Mouse (Mus musculus) intestine, embryonic 14.5 days (tissue): ENCODE data around the gene Olfr1420. TPM values are rescaled to one million over a fixed set of nuclear protein-coding genes. Genes with fewer than 3 reads are reported as not detected.
"Not testable (repeated sequence)": the region's sequence is repeated elsewhere in the genome, so short reads cannot be mapped to it uniquely, and the experiment has no call there.

Source experiments
- ATAC-seq: fragments of 200-750 bp; cut with Nextera tagmentation; replicated peaks from 2 replicates; pipeline ENCODE4 v1.8.0; 2017; ENCODE audit warnings: low read depth, moderate number of reproducible peaks, moderate TSS enrichment, moderate library complexity; ENCODE audit not compliant: low FRiP score, low TSS enrichment
- DNase-seq: peaks from one replicate; pipeline ENCODE4 v3.0.0-alpha.2; 2018; ENCODE audit warnings: low spot score
- H3K27ac ChIP-seq: fragments of 300-500 bp; sonication (generic); 2 replicates; pipeline ENCODE4 v1.5.1; 2014; ENCODE audit warnings: low read depth, mild to moderate bottlenecking, control low read depth
- H3K27me3 ChIP-seq: fragments of 300-500 bp; sonication (generic); replicated peaks from 2 replicates; pipeline ENCODE4 v1.6.1; 2014; ENCODE audit warnings: low read length, control low read depth; ENCODE audit not compliant: control insufficient read depth, insufficient read depth
- H3K36me3 ChIP-seq: fragments of 300-500 bp; sonication (generic); 2 replicates; pipeline ENCODE4 v1.6.1; 2014; ENCODE audit warnings: low read length, control low read depth; ENCODE audit not compliant: control insufficient read depth, insufficient read depth
- H3K4me1 ChIP-seq: fragments of 300-500 bp; sonication (generic); replicated peaks from 2 replicates; pipeline ENCODE4 v1.6.1; 2014; ENCODE audit warnings: low read length, control low read depth, mixed read lengths; ENCODE audit not compliant: control insufficient read depth, insufficient read depth
- H3K4me2 ChIP-seq: fragments of 300-500 bp; sonication (generic); 2 replicates; pipeline ENCODE4 v1.6.1; 2014; ENCODE audit warnings: low read length
- H3K4me3 ChIP-seq: fragments of 300-500 bp; sonication (generic); 2 replicates; pipeline ENCODE4 v1.5.1; 2014; ENCODE audit warnings: low read depth, low read length, control low read depth, mixed read lengths
- H3K9ac ChIP-seq: fragments of 300-500 bp; sonication (generic); 2 replicates; pipeline ENCODE4 v1.6.1; 2014; ENCODE audit warnings: mild to moderate bottlenecking, low read length
- H3K9me3 ChIP-seq: fragments of 300-500 bp; sonication (generic); 2 replicates; pipeline ENCODE4 v1.6.1; 2016; ENCODE audit warnings: low read length, control low read depth; ENCODE audit not compliant: control insufficient read depth
- WGBS: fragments of 180-500 bp; shearing (Covaris S2); extraction: QIAGEN DNeasy Blood & Tissue Kit; methylation state at CpG from one replicate; pipeline ENCODE4 v1.1.7; 2014; 5-methylcytosine and 5-hydroxymethylcytosine counted together
- polyA plus RNA-seq: library from polyadenylated mRNA; unstranded; fragments of >200 nt; fragmentation: Nextera tagmentation; extraction: Ambion mirVana; gene quantifications from 2 replicates; pipeline ENCODE4 v1.2.1, GENCODE M21; 2014

Gene Olfr1420
- polyA plus RNA-seq, 1 experiment from 2014 or later = 0.12 TPM

GRCm38 (mm10) chr19:11878404-11878803, 8.0 kb upstream of the Olfr1420 start:
- H3K9ac ChIP-seq, H3K4me1 ChIP-seq, H3K27ac ChIP-seq, H3K27me3 ChIP-seq, DNase-seq, H3K36me3 ChIP-seq, H3K9me3 ChIP-seq, ATAC-seq, H3K4me3 ChIP-seq: not testable (repeated sequence)
- 58% methylated on average over 21 of the region's 22 CpGs for WGBS
- H3K4me2 ChIP-seq = 0 out of 2 replicates have a peak overlapping the region, but pooled peaks have one; percentile 11

GRCm38 (mm10) chr19:11911021-11911420, 24.7 kb downstream of the Olfr1420 start:
- peak overlapping the region; percentile 79; the same call in 1 of the 2 replicates for H3K9ac ChIP-seq
- peak overlapping the region; percentile 62 for H3K4me2 ChIP-seq
- peak overlapping the region; percentile 78 for H3K4me3 ChIP-seq
- peaks cover 16% of the 10 kb centered on the region for H3K36me3 ChIP-seq
- no peak for ATAC-seq
- H3K27me3 ChIP-seq = no peaks in the 10 kb centered on the region
- peaks cover 10% of the 10 kb centered on the region for H3K4me1 ChIP-seq
- no peaks in the 10 kb centered on the region for H3K9me3 ChIP-seq
- 93% methylated on average over 5 of the region's 5 CpGs for WGBS
- no peak for DNase-seq
- H3K27ac ChIP-seq = no peak overlapping the region; the same call in 1 of the 2 replicates

- H3K9ac ChIP-seq = peak overlapping the region; percentile 79
- peak overlapping the region; percentile 78 for H3K4me3 ChIP-seq
- DNase-seq = no peak
- WGBS = 4% methylated on average over 17 of the region's 17 CpGs
- peak overlapping the region; percentile 89 for H3K27ac ChIP-seq
- no peaks in the 10 kb centered on the region for H3K9me3 ChIP-seq
- no peaks in the 10 kb centered on the region for H3K27me3 ChIP-seq
- peaks cover 18% of the 10 kb centered on the region for H3K36me3 ChIP-seq
- peak; percentile 48 for ATAC-seq
- peaks cover 10% of the 10 kb centered on the region for H3K4me1 ChIP-seq
- peak overlapping the region; percentile 62 for H3K4me2 ChIP-seq
Observed at GRCm38 (mm10) chr19:11911603-11912002, 25.2 kb downstream of the Olfr1420 start.

- Histone ChIP-seq H3K4me2 (peak within 1 kb of the TSS; percentile 69), H3K4me1 (peaks cover 10% of the 10 kb centered on the region), H3K9ac (peak within 1 kb of the TSS; percentile 79), H3K4me3 (peak within 1 kb of the TSS; percentile 78), H3K27me3 (no peaks in the 10 kb centered on the region), H3K36me3 (peaks cover 18% of the 10 kb centered on the region), H3K27ac (peak within 1 kb of the TSS; percentile 89), H3K9me3 (no peaks in the 10 kb centered on the region)
- DNase-seq (peak; percentile 96), ATAC-seq (peak; percentile 98)
- WGBS = 0% methylated on average over 24 of the region's 53 CpGs
Observed at GRCm38 (mm10) chr19:11912037-11912532, 25.7 kb downstream of the Olfr1420 start, which contains the start of gene Patl1. Patl1 (plus strand) TSS chr19:11912399.

- H3K9me3 ChIP-seq = no peaks in the 10 kb centered on the region
- H3K27ac ChIP-seq = peak overlapping the region; percentile 89
- DNase-seq (peak; percentile 86), ATAC-seq (peak; percentile 63)
- H3K27me3 ChIP-seq = no peaks in the 10 kb centered on the region
- peaks cover 23% of the 10 kb centered on the region for H3K36me3 ChIP-seq
- H3K4me2 ChIP-seq = peak overlapping the region; percentile 69
- peak overlapping the region; percentile 78 for H3K4me3 ChIP-seq
- WGBS = 0% methylated on average over 39 of the region's 54 CpGs
- peaks cover 10% of the 10 kb centered on the region for H3K4me1 ChIP-seq
- H3K9ac ChIP-seq = peak overlapping the region; percentile 79
Observed at GRCm38 (mm10) chr19:11912533-11913121, 26.3 kb downstream of the Olfr1420 start.

- Histone ChIP-seq H3K27ac (no peak overlapping the region), H3K9ac (no peak overlapping the region), H3K9me3 (no peaks in the 10 kb centered on the region), H3K4me2 (no peak overlapping the region), H3K27me3 (no peaks in the 10 kb centered on the region), H3K36me3 (peaks cover 44% of the 10 kb centered on the region), H3K4me1 (peaks cover 10% of the 10 kb centered on the region), H3K4me3 (no peak overlapping the region)
- no peak for DNase-seq
- WGBS = 29% methylated on average over 2 of the region's 2 CpGs
- no peak for ATAC-seq
Observed at GRCm38 (mm10) chr19:11915804-11916203, 29.4 kb downstream of the Olfr1420 start.

GRCm38 (mm10) chr19:11922068-11922467, 35.7 kb downstream of the Olfr1420 start:
- Histone ChIP-seq H3K4me3 (no peak overlapping the region), H3K4me1 (no peaks in the 10 kb centered on the region), H3K9me3 (no peaks in the 10 kb centered on the region), H3K9ac (no peak overlapping the region), H3K4me2 (no peak overlapping the region), H3K36me3 (peaks cover 88% of the 10 kb centered on the region), H3K27me3 (no peaks in the 10 kb centered on the region), H3K27ac (no peak overlapping the region)
- DNase-seq (no peak), ATAC-seq (no peak)
- WGBS = 97% methylated on average over 1 of the region's 1 CpGs

- H3K9me3 ChIP-seq, H3K4me2 ChIP-seq, H3K4me3 ChIP-seq, DNase-seq, H3K27me3 ChIP-seq, H3K9ac ChIP-seq, H3K4me1 ChIP-seq, H3K27ac ChIP-seq, ATAC-seq: not testable (repeated sequence)
- WGBS = 95% methylated on average over 2 of the region's 2 CpGs
- peaks cover 89% of the 10 kb centered on the region for H3K36me3 ChIP-seq
Observed at GRCm38 (mm10) chr19:11922515-11922914, 36.1 kb downstream of the Olfr1420 start.

- H3K27ac ChIP-seq = no peak overlapping the region
- H3K4me3 ChIP-seq = no peak overlapping the region
- 90% methylated on average over 2 of the region's 2 CpGs for WGBS
- H3K36me3 ChIP-seq = peaks cover 96% of the 10 kb centered on the region
- no peak overlapping the region for H3K4me2 ChIP-seq
- no peaks in the 10 kb centered on the region for H3K4me1 ChIP-seq
- H3K27me3 ChIP-seq = no peaks in the 10 kb centered on the region
- H3K9me3 ChIP-seq = no peaks in the 10 kb centered on the region
- DNase-seq = no peak
- no peak overlapping the region for H3K9ac ChIP-seq
- no peak for ATAC-seq
Observed at GRCm38 (mm10) chr19:11926380-11926779, 40.0 kb downstream of the Olfr1420 start.
